Mouse (Mus musculus): ENCODE measurements around the gene Hist1h2bf.
"Not testable (repeated sequence)": the region's sequence is repeated elsewhere in the genome, so short reads cannot be mapped to it uniquely, and the experiment has no call there.

- TF ChIP-seq CTCF (IDR thresholded peaks at IDR 0.05; ENCODE audit: low read depth, low read length); POLR2A (IDR thresholded peaks at IDR 0.05; ENCODE audit: borderline replicate concordance, low read depth, low read length): not testable (repeated sequence)
Observed at GRCm38 (mm10) chr13:23560699-23561098, 13.3 kb downstream of the Hist1h2bf start.

Measured in bone marrow macrophage, adult 2 months (primary cell).